Mouse (Mus musculus) lung, postnatal 36 days (tissue): Measurements from ENCODE around the gene Vps33b.

Source experiments
- DNase-seq: peaks from one replicate; pipeline ENCODE4 v3.0.0; 2022; ENCODE audit warnings: mixed read lengths

Vps33b gene

DNA sequence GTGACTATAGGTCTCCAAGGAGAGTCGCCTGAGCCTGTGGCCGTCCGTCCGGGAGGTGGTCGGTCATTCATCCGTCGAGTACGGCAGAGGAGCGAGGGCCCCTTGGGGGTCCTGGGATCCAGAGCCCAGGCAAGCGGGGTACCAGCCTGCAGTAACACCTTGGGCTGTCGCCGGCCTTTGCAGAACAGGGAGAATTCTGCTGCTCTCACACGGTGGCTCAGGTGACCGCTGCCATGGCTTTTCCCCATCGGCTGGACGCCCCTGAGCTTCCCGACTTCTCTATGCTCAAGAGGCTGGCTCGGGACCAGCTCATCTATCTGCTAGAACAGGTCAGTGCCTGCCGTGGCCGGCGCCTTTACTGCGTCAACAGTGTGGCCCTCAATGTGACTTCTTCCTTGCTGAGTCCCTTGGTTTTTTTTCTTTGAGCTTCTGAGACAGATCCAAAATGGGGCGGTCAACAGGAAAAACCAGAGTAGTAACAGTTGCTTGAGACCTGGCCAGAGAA, 354 bp downstream of the Vps33b start:
- DNase-seq, result peak; percentile 50

DNA sequence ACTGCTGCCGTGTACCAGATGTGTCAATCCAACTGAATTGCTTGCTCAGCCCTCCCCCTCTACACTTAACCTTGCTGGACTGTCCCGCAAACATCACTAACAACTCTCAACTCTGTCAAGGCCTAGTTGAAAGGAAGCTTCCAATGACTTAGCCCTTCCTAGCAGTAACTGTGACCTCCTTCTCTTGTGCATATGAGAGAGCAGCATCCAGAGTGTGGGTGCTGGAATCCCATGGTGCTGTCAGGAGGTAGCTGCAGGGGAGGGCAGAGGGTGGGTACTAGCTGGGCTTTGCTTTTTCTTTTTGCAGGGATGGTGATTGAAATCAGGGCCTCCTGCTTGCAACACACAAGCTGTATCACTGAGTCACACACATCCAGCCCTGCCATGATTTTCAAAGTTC, 4.0 kb downstream of the Vps33b start:
- DNase-seq, result no peak

DNA sequence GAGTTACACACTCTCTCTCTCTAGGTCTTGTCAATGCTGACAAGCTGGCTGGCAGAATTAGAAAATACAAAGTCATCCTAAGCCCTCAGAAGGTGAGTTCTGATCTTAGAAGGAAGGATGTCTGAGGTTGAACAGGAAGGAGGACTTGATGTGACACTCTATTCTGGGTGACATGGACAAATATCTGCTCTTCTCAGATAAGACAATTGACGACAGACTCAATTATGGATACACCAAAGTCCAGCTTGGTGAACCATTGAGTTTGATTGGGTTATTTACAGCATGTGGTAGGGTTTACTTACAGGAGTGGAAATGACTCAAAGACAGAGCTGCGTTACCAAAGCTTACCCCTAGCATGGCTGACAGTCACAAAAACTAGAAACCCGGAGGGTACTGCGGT, 6.9 kb downstream of the Vps33b start:
- no peak for DNase-seq

DNA sequence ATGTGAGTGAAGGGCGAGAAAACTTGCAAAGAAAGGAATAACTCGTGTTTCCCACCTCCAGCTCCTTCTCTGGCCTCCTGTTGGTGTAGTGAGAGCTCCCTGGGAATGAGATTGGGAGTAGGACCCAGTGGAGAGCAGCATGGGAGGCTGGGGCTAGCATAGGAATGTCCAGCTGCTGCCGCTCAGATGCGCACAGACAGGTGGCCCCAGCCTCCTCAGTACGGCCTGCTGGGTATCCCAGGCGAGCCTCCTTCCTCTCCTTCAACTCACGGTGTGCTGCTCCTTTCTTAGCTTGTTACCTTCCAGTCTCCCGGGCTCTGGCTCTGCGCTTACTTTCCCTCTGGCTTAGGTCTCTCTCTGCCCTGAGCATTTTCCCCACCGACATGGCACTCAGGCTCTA, 10.6 kb downstream of the Vps33b start:
- DNase-seq, result no peak

DNA sequence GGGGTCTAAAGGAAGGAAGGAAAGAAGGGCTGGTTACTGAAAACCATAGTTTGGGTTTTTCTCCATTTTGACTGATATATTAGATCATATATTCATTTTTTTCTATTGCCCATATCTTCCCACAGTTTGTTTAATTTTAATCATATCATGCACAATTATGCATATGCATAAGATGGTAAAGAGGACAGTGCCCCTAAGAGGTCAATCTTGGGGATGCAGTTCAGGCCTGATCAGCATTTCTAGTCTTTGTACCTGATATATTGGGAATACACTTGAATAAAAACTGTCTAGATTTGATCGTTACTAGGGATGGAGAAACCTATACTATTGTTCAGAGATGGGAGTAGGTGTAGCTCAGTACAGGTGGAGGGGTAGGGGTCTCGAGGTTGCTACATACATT, 11.5 kb downstream of the Vps33b start:
- no peak for DNase-seq

DNA sequence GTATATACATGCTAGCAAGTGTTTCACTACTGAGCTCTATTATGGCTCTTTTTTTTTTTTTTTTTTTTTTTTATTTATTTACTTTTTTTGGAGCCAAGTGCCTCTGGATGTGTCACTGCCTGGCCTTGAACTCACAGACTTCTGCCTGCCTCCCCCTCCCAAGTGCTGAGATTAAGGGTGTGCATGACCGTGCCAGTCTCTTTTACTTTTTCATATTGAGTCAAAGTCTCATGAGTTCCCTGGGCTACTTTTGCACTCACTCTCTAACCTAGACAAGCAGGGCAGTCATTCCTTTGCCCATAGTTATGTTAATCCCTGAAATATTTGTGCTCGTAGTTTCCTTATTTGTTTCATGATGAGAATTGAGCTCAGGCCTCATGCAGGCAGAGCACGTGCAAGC, 12.2 kb downstream of the Vps33b start:
- DNase-seq, result no peak

DNA sequence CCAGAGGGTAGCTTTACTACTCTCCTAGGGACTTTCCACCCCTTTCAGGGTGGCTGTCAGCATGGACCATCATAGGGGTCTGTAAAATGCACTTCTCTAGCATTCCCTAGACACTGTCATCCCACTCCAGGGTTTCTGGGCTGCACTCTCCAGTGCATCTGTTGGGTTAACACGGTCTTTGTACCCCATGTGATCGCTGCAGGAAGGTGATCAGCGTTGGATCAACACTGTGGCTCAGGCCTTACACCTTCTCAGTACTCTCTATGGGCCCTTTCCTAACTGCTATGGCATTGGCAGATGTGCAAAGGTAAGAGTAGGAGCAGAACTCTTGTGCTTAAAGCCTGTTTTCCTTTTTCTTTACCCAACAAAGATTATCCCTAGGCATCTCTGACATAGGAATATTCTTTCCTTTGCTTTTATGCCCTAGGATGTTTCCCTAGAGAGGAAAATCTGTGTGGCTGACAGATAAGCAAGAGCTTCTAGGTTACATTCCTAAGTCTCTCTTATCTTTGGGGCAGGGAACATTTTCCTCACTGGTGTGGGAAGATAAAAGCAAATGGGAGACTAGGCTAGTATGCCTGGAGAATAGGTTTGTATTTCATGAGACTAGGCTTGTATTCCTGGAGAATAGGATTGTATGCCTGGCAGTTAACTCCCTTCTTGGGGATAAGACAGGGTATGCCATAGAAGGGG, 13.9 kb downstream of the Vps33b start:
- DNase-seq, result no peak

DNA sequence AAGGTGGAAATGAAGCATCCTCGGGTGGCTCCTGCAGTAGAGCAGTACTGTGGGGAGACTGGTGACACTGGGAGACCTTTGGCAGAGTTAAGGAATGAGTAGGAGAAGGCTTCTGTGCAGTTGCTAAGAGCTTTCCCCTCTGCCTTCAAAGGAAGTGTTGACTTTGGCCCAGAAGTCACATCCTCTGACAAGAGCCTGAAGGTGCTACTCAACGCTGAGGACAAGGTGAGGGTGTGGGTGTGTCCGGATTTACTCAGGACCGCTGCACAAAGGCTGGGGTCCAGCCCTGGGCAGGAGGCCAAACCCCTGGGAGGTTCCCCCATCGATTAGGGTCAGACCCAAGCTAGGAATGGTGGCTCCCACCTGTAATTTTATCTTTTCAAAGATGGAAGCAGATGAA, 14.9 kb downstream of the Vps33b start:
- peak; percentile 71 for DNase-seq

DNA sequence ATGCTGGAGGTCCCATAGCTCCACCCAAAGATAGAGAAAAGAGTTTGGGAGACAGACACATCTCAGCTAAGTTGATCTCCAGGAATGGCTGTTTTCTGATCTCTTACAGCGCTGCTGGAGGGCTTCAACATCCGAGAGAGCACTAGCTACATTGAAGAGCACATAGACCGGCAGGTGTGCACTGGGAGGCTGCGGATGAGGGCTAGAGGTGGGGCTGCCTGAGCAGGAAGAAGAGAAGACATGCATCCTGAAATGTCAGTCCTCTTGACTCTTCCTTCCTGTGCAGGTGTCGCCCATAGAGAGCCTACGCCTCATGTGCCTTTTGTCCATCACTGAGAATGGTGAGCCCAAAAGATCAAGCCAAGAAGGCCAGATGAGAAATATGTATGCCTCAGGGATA, 16.3 kb downstream of the Vps33b start:
- no peak for DNase-seq

DNA sequence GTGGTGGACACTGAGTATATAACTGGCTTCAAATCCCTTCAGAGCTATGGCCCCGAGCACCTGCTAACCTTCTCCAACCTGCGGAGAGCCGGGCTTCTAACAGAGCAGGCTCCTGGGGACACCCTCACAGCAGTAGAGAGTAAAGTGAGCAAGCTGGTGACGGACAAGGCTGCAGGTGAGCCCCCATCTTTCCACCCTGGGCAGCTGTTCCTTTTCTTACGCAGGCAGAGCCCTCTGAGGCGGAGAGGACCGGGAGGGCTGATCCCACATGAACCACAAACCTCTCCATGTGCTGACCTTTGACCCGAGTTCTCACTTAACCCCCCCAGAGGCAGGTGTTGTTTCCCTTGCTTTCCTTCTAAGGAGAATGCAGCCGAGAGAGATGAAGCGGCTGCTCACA, 18.3 kb downstream of the Vps33b start:
- no peak for DNase-seq

DNA sequence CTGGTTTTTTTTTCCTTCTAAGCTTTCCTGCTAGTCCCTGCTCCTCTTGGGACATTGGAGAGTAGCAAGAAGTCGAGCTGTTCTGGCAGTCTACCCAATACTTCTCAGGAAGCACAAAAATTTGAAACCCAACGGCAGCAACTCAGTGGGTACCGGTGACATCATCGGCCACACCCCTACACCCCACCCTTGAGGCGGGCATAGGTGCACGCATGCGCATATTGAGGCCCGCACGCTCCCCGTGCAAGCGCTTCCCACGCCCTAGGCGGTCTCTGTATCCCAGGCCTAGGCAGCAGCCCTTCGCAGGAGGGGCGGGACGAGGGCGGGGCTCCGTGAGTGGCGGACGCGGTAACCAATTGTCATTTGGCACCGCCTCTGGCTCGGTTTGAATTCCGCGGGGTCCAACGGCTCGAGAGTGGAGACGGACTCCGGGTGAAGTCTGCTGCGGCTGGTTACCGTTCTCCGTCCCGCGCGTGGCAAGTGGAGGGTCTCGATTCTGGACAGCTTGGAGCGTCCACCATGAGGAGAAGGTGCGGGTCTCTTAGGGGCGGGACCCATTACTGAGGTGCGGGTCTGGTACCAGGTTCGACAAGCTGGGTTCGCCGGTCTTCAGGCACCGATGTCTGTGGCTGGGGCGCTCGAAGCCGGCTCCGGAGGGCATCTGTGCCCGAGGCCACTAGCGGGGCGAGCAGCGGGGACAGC, 24.8 kb downstream of the Vps33b start, which contains the start of gene Prc1:
Gene Prc1 (plus strand): TSS at position 389 of the 702 bp plus-strand sequence.
- DNase-seq, result peak; percentile 98

DNA sequence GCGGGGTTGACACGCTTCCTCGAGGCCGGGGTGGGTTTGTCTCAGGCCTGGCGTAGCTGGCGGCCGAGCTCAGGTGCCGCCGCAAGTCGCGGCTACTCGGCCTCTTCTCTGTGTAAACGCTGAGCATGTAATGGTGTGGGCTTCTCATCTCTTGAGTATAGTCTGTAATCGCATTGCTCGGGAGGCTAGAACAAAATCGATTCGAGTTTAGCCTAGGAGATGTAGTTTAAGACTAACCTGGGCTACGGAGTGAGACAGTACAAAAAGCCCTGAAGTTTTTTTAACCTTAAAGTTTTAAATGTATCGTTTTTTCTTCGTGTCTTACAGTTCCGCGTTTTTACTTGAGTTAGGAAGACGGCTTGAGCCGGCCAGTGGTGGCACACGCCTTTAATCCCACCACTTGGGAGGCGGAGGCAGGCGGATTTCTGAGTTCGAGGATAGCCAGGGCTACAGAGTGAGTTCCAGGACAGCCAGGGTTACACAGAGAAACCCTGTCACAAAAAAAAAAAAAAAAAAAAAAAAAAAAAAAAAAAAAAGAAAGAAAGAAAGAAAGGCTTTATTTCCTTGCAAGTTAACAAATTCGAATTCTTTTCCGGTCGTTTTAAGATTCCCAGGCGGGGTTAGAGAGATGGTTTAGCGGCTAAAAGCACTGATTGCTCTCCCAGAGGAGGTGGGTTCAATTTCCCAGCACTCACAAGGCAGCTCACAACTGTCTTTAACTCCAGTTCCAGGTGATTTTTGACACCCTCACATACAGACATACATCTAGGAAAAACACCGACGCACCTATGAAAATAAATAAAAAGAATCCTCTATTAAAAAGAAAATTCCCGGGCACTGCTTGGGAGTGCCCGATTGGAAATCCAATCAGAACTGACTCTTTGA, 25.6 kb downstream of the Vps33b start:
- no peak for DNase-seq

DNA sequence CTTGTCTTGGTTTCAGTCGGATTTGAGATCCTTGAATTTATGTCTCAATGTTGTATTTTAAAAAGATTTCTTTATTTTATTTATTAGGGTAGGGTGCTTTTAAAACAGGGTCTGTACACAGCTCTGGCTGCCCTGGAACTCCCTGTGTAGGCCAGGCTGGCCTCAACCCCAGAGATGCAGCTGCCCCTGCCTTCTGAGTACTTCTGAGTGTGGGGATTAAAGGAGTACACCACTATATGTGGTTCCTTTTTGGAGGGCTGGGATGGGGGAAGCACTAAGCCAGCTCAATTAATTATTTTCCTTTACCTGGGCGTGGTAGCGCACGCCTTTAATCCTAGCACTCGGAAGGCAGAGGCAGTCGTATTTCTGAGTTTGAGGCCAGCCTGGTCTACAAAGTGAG, 27.0 kb downstream of the Vps33b start:
- DNase-seq, result no peak

DNA sequence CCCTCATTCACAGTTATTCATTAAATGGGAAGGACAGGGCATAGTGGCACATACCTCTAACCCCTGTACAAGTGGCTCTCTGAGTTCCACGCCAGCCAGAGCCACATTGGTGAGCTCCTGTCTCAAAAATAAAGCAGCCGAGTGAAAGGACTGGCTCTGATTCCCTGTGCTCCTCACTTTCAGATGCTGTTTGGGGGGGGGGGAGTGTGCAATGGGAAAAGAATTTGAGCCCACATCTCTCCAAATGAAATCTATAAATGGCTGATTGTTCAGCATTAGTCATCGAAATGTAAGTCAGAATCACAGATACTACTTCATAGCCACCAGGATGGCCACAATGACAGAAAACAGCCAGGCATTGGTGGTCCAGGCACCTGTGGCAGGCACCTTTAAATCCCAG, 27.6 kb downstream of the Vps33b start:
- DNase-seq, result no peak

DNA sequence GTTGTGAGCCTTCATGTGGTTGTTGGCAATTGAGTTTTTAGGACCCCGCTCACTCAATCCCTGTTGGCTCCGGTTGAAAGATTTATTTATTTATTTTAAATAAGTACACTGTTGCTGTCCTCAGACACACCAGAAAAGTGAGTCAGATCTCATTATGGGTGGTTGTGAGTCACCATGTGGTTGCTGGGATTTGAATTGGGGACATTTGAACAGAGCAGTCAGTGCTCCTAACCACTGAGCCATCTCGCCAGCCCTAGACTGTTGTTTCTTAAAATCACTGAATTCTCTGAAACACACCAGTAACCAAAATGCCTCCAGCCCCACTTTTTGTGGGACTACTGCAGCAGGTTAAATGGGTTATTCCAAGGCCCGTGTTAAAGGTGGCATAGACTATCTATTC, 29.3 kb downstream of the Vps33b start:
- DNase-seq, result no peak

DNA sequence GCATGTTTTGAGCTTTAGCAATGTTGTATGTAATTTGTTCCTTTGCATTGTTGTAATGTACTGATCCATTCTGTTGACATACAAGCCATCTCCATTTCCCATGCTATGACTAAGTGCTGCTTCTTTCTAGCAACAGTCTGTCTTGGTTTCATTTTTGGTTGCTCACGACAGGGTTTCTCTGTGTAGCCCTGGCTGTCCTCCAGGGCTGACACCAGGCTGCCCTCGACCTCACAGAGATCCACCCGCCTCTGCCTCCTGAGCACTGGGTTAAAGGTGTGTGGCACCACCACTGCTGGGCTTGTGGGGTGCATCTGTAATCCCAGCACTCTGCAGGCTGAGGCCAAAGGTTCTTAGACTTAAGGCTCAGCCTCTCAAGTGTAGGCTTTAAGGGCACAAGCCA, 30.1 kb downstream of the Vps33b start:
- no peak for DNase-seq

DNA sequence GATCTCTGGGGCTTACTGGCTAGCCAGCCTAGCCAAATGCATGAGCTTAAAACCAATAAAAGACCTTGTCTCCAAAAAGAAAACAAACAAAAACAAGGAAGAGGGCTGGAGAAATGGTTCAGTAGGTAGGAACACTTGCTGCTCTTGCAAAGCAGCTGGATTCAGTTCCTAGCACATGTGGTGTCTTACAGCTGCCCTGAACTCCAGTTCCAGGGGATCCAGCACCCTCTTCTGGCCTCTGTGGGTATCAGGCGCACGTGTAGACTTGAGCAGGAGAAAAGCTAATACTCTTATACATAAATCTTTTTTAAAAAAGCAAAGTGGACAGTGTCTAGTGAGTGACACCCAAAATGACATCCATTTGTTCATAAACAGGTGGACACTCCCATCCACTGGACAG, 32.1 kb downstream of the Vps33b start:
- no peak for DNase-seq

DNA sequence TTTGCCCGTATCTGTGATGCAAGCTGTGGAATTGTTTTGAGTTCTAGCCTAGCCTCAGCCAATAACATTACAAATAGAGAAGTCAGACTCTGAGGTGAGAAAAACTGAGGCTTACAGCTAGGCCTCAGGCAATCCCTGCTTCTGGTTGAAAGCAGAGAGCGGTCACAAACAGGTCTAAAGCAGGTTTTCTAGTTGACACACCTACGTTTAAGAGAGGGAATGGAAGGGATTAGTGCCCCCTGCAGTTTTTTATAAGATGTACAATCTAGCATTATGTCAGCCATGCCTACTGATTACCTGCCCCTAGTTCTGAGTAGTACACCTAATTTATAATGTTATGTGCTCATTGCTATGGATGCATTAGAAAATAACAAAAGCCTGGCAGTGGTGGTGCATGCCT, 38.3 kb downstream of the Vps33b start:
- no peak for DNase-seq

DNA sequence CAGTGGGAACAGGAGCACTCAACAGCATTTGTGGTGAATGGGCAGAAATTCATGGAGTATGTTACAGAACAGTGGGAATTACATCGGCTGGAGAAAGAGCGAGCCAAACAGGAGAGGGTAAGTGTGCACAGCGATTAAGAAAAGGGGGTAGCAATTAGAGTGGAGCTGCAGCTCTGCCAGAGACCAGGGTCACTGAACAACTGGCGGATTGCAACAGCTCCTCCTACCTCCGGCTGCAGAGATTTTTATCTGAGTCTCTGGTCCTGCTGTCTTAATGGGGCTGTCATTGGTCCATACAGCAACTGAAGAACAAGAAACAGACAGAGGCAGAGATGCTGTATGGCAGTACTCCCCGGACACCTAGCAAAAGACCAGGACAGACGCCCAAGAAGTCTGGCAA, 41.3 kb downstream of the Vps33b start:
- DNase-seq, result peak; percentile 19

DNA sequence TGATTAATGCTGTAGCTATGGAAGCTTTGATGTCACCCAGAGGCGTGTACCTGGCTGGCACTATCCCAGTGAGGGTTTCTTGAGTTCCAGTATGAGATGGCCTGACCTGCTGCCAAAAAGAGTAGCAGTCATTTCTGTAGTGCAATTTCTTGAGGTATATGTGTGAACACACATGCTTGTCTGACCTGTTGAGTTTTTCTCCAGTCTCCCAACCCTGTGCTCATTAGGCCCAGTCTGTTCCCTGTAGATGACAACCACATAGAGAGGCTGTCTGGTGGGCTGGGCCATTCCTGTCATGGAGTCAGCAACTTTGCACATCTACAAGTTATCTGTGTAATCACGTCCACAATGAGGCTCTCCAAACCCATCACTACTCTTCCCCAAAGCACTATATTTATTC, 46.3 kb downstream of the Vps33b start:
- DNase-seq, result no peak

DNA sequence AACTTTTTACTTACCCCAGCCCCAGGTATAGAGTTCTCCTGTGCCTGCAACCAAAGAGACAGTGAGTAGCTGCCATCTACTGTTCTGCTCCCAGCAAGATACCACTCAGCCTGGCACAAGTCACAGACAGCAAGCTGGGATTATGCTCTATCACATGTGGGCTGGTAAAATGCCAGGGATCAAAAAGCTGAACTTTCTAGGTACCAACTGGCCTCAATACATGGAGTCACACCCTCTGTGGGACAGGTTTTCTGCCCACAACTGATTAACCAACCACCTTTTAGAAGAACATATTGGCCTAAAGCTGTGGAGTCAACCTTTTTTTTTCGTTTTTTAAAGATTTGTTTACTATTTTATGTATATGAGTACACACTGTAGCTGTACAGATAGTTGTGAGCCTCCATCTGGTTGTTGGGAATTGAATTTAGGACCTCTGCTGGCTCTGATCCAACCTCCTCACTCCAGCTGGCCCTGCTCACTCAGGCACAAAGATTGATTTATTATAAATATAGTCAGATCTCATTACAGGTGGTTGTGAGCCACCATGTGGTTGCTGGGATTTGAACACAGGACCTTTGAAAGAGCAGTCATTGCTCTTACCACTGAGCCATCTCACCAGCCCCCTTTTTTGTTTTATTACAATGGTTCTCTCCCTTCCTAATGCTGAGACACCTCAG, 48.1 kb downstream of the Vps33b start:
- no peak for DNase-seq

DNA sequence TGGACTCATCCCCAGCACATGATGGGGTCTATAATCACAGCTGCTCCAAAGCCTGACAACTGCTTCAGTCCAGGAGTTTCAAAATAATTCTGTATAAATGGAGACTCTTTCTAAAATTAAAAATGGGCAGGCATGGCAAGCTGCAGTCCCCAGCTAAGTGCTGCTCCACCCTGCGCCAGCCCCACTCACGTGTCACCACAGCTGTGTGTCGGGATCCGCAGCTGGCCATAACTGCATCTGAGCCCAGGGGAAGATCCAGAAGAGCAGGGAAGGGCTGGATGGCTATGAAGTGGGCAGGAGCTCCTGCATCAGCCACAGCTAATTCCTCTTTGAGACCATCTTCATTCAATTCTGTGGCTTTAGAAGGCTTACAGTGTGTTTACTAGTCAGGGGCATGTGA, 49.2 kb downstream of the Vps33b start:
- no peak for DNase-seq
